Mouse (Mus musculus): ENCODE measurements around the gene Vinac1.
A peak's percentile ranks its signal among the peaks of the same experiment; 100 is the strongest.
"Not testable (repeated sequence)": the region's sequence is repeated elsewhere in the genome, so short reads cannot be mapped to it uniquely, and the experiment has no call there.

Gene Vinac1

DNA sequence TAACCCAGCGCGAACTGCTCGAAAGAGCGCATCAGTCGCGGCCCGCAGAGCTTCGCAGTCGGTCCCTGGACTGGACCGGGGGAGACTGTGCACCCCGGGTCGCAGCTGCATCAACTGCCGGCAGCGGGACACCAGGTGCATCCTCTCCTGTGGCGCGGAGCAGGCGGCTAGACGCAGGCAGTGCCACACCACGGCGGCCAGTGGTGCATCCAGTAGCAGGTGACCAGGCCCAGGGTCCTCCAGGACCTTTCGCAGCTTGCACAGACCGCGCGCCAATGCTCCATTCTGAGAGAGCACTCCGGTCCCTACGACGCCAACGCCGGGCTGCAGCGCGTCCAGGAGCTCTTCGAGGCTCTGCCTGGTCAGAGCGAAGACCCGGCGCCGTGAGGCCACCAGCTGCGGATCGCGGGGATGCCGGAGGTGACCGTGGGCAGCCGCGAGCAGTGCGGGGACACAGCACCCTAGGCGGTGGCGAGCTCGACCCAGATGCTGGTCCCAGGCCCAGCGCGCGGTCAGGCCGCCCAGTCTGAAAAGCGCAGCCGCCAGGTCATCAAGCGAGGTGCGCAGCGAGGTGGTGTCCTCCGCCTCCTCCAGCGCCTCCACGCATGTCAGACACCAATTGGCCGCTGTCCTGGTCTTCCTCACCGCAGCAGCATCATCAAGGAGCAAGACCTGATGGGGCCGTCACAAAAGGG lies 8.9 kb downstream of the Vinac1 start:
- peak; percentile 22 for DNase-seq

DNA sequence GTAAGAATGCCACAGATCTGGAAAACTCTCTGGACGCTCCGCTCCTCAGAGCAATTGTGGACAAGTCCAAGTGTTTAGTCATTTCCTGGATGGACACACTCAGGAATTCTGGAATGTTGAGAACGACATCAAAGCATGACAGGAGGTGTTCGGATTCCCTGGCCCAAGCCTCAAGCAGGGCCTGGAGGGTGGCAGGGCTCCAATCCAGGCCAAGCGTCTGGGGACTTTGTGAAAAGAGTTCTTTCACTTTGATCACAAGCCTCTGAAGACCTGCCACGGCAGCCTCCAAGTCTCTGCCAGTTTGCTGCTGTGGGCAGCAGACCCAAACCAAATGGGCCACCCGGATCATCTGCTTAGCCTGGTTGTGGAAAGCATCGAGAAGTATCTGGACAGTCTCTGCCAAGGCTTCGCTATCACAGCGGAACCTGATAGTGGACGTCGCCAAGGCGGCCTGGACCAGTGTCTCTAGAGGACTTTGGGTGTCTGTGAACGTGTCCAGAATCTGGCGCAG lies 9.5 kb downstream of the Vinac1 start:
- DNase-seq = no peak

GRCm38 (mm10) chr2:129035381-129035780 lies 12.6 kb downstream of the Vinac1 start:
- no peak for DNase-seq

GRCm38 (mm10) chr2:129024820-129025219 lies 23.2 kb downstream of the Vinac1 start:
- no peak for DNase-seq

DNA sequence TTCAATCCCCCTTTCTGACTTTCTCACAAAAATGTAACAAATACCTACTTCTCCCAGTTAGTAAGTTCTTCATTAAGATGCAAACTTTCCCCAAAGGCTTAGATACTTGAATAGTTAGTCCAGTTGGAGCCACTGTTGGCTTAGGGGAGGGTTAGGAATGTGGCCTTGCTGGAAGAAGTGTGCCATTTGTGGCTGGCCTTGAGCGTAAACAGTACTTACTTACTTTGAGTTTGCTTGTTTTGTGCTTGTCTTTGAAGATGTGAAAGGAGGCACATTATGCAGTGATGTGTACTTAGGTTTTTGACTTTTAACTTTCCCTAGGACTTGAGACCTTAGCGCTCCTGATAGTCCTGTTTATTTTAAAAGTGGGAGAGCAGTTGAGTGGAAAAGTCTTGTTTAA lies 27.9 kb downstream of the Vinac1 start:
- no peak for DNase-seq

DNA sequence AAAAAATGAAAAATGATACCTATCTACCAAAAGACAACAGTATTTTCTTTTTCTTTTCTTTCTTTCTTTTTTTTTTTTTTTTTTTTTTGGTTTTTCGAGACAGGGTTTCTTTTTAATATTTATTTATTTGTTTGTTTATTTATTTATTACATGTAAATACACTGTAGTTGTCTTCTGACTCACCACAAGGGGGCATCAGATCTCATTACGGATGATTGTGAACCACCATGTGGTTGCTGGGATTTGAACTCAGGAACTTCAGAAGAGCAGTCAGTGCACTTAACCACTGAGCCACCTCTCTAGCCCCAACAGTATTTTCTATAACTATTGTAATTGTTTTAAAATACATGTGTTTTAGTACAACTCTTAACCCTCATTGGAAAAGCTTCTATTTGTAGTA lies 39.1 kb downstream of the Vinac1 start:
- not testable (repeated sequence) for DNase-seq

DNA sequence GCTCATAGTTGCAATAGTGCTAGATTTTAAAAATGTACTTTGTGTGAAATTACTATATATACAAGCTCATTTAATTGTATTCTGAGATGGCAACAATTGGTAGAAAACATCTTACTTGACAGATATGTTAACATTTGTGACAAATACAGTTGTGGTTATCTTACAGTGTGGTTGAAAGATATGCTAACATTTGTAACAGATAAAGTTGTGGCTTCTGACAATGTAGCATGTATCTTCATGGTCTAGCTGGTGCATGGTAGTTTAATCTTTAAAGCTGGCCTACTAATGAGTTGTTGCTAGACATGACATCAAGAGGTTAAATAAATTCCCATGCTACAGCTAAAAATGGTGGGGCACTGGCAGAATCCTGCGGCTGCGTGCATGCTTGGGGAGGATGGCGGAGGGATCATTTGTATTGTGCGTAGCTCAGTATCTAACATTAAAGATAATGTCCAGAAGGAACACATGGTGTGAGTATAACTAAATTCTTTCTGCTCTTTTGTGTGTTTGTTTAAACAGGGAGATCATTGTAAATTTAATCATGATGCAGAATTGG lies 41.7 kb downstream of the Vinac1 start:
- no peak for DNase-seq

DNA sequence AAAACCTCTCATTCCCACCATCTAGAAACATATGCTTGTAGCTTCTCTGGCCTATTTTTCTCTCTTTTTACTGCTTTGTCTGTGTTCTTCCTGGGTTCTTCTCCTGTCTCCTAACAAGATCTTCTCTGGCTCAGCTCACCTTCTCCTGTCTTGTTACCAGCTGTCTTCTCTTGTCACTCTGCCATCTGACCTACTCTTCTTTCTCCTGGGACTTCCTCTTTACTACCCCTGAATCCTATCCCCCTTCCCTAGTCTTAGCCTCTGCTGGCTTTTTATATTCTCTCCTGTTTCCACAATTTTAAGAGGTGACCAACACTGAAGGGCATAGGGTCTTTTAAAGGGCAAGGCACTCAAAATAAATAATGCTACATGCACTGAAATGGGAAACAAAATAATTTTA lies 43.1 kb downstream of the Vinac1 start:
- DNase-seq = no peak

GRCm38 (mm10) chr2:128984746-128985145 lies 63.2 kb downstream of the Vinac1 start:
- DNase-seq = no peak

DNA sequence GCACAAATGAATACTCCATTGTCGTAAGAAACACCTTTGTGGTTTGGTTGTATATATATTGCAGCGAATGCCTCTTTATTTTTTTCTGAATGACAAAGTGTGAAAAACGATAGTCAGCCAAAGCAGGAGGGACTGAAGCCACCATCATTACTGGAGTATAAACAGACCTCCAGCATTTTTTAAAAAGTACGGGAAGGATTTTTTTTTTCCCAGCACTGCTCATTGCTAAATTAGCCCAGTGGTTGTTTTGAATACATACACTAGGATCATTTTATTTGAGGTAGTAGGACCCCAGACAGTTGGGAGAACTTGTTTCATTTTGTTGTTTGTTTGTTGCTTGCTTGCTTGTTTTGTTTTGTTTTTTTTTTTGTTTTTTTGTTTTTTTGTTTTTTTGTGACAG lies 72.4 kb downstream of the Vinac1 start:
- no peak for DNase-seq
